Comparison of ENCODE assay signal across 45 mouse cellular contexts in genomic region chr2:104722021-104722420, GRCm38 (mm10). TPM values are rescaled to one million over a fixed set of nuclear protein-coding genes. Genes with fewer than 3 reads are reported as not detected.
"Had no signal": no experiment of that assay in that cellular context is flagged by ENCODE, and none has a peak within 500 bp of the region (broad histone marks: within the 10 kb centered on the region; RNA-seq: fewer than 3 reads in every experiment).

No protein-coding gene starts in this region.

- DNase-seq: left cerebral cortex, postnatal 4 days; liver; liver, embryonic 13.5 days; liver, postnatal 0 days; lung, adult 18-20 months; lung, adult 2 months; lung, embryonic 14.5 days; lung, postnatal 10 days; lung, postnatal 14 days; lung, postnatal 36 days; lung, postnatal 4 days; midbrain, embryonic 14.5 days had no signal

- H3K36me3 ChIP-seq: limb, embryonic 10.5 days; limb, embryonic 12.5 days; limb, embryonic 13.5 days; limb, embryonic 15.5 days; liver, embryonic 12.5 days; liver, embryonic 13.5 days; liver, embryonic 15.5 days; lung, embryonic 15.5 days; midbrain, embryonic 10.5 days; midbrain, embryonic 12.5 days; midbrain, embryonic 13.5 days; midbrain, embryonic 15.5 days; neural tube, embryonic 12.5 days had no signal

- H3K4me2 ChIP-seq: limb, embryonic 12.5 days; limb, embryonic 13.5 days; limb, embryonic 15.5 days; liver, embryonic 11.5 days; liver, embryonic 12.5 days; liver, embryonic 13.5 days; liver, embryonic 15.5 days; lung, embryonic 14.5 days; lung, embryonic 15.5 days; midbrain, embryonic 11.5 days; midbrain, embryonic 12.5 days; midbrain, embryonic 13.5 days; midbrain, embryonic 15.5 days; neural tube, embryonic 12.5 days had no signal

- H3K4me1 ChIP-seq: limb, embryonic 10.5 days; limb, embryonic 12.5 days; limb, embryonic 13.5 days; limb, embryonic 15.5 days; liver, embryonic 12.5 days; liver, embryonic 13.5 days; liver, embryonic 15.5 days; lung, embryonic 15.5 days; midbrain, embryonic 10.5 days; midbrain, embryonic 12.5 days; midbrain, embryonic 13.5 days; midbrain, embryonic 15.5 days; neural tube, embryonic 12.5 days had no signal

- H3K9me3 ChIP-seq: limb, embryonic 10.5 days; limb, embryonic 12.5 days; limb, embryonic 13.5 days; limb, embryonic 15.5 days; liver, embryonic 12.5 days; liver, embryonic 13.5 days; liver, embryonic 15.5 days; lung, embryonic 15.5 days; megakaryocyte, embryonic 14.5 days; midbrain, embryonic 10.5 days; midbrain, embryonic 12.5 days; midbrain, embryonic 13.5 days; midbrain, embryonic 15.5 days; neural tube, embryonic 12.5 days had no signal

- ATAC-seq: liver, embryonic 12.5 days; liver, postnatal 0 days; lung, postnatal 0 days; midbrain, embryonic 13.5 days; midbrain, embryonic 15.5 days; midbrain, embryonic 16.5 days had no signal

- H3K27me3 ChIP-seq: limb, embryonic 12.5 days; limb, embryonic 13.5 days; limb, embryonic 15.5 days; liver, embryonic 12.5 days; liver, embryonic 13.5 days; liver, embryonic 15.5 days; lung, embryonic 15.5 days; megakaryocyte, embryonic 14.5 days; midbrain, embryonic 12.5 days; midbrain, embryonic 13.5 days; midbrain, embryonic 15.5 days; neural tube, embryonic 12.5 days had no signal

- H3K4me3 ChIP-seq: limb, embryonic 10.5 days; limb, embryonic 12.5 days; limb, embryonic 13.5 days; limb, embryonic 15.5 days; liver, embryonic 12.5 days; liver, embryonic 13.5 days; liver, embryonic 15.5 days; lung, embryonic 15.5 days; megakaryocyte, embryonic 14.5 days; midbrain, embryonic 10.5 days; midbrain, embryonic 12.5 days; midbrain, embryonic 13.5 days; midbrain, embryonic 15.5 days; myocyte; neural tube, embryonic 12.5 days had no signal

- H3K9ac ChIP-seq: limb, embryonic 12.5 days; limb, embryonic 13.5 days; limb, embryonic 15.5 days; liver, embryonic 12.5 days; liver, embryonic 13.5 days; liver, embryonic 14.5 days; liver, embryonic 15.5 days; liver, postnatal 0 days; lung, embryonic 14.5 days; lung, embryonic 15.5 days; midbrain, embryonic 12.5 days; midbrain, embryonic 13.5 days; midbrain, embryonic 15.5 days; neural tube, embryonic 12.5 days had no signal

- H3K27ac ChIP-seq: limb, embryonic 10.5 days; limb, embryonic 12.5 days; limb, embryonic 13.5 days; limb, embryonic 15.5 days; liver, embryonic 12.5 days; liver, embryonic 13.5 days; liver, embryonic 14.5 days; liver, embryonic 15.5 days; lung, embryonic 15.5 days; macrophage; midbrain, embryonic 10.5 days; midbrain, embryonic 12.5 days; midbrain, embryonic 13.5 days; midbrain, embryonic 15.5 days; neural tube, embryonic 12.5 days had no signal

RNA-seq across cellular contexts. Expression of gene Pin1rt1, which starts 5.8 kb away (rescaled TPM):
- total RNA-seq: left cerebral cortex, postnatal 10 days; left cerebral cortex, postnatal 14 days; left cerebral cortex, postnatal 25 days; left cerebral cortex, postnatal 36 days; left cerebral cortex, postnatal 4 days; liver, adult 2 months; megakaryocyte progenitor cell, adult 5-6 weeks; megakaryocyte, adult 5-6 weeks; megakaryocyte-erythroid progenitor cell, adult 5-6 weeks; midbrain, postnatal 0 days; monocyte, adult 5-6 weeks had no signal
- polyA plus RNA-seq: limb, embryonic 10.5 days; limb, embryonic 11.5 days; limb, embryonic 12.5 days; liver, adult 2 months; liver, embryonic 11.5 days; liver, embryonic 12.5 days; liver, embryonic 13.5 days; liver, embryonic 14.5 days; liver, embryonic 15.5 days; liver, embryonic 16.5 days; liver, postnatal 0 days; lung, adult 2 months; lung, embryonic 14.5 days; lung, embryonic 15.5 days; lung, postnatal 0 days; macrophage; midbrain, embryonic 10.5 days; midbrain, embryonic 11.5 days; midbrain, embryonic 12.5 days; midbrain, embryonic 14.5 days; midbrain, postnatal 0 days; myocyte; neural tube, embryonic 11.5 days; neural tube, embryonic 12.5 days had no signal

RNA-seq across cellular contexts. Expression of gene Depdc7, which starts 20.7 kb away (rescaled TPM):
- total RNA-seq: megakaryocyte-erythroid progenitor cell, adult 5-6 weeks had no signal
